Mouse (Mus musculus) olfactory bulb, adult 2 months (tissue): ENCODE data around the gene Vim.

Experiments
- CTCF ChIP-seq: fragments of 200-500 bp; IDR thresholded peaks from 2 replicates; pipeline ENCODE4 v1.5.1; 2012; ENCODE audit warnings: low read depth, mild to moderate bottlenecking, low read length, moderate library complexity; ENCODE audit not compliant: insufficient read depth
- POLR2A ChIP-seq: fragments of 200-500 bp; IDR thresholded peaks from 2 replicates; pipeline ENCODE4 v1.6.1; 2012; ENCODE audit warnings: mild to moderate bottlenecking, low read depth, low read length, moderate library complexity; ENCODE audit not compliant: insufficient read depth

- TF ChIP-seq CTCF, result no peak
- TF ChIP-seq POLR2A, result no peak
Measured at GRCm38 (mm10) chr2:13529253-13529933, 44.3 kb upstream of the Vim start.
